30 mouse cellular contexts compared by ENCODE assay signal in the genomic region with DNA sequence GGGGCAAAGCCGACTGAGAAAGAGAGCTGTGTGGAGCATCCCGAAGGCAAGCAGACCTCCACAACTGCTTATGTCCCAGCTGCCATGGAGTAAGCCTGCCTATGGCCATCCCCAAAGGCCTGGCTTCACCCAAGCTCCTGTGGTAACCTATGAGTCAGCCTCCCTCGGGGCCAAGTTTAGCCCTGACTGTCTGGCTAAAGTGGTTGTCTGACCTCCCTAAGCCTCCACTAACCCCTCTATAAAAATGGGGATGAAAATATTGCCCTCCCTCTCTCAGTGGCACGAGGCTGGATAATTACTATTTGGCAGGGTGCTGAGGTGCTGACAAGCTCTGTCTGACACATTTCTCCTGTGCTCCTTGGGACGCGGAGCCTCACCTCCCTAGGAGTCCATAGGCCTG. TPM values are rescaled to one million over a fixed set of nuclear protein-coding genes. Genes with fewer than 3 reads are reported as not detected.
DNase-seq lines count a peak whose midpoint lies in the region; ATAC-seq lines count a peak whose summit lies in the region.
"Had no signal": no experiment of that assay in that cellular context is flagged by ENCODE, and none has a peak within 500 bp of the region (broad histone marks: within the 10 kb centered on the region; RNA-seq: fewer than 3 reads in every experiment).

A gene (plus strand): TSS at position 341 of the 400 bp plus-strand sequence.

- peak within 1 kb of the TSS; percentile 52; the same call in 1 of the 2 replicates for H3K27ac ChIP-seq in kidney, embryonic 15.5 days
- H3K27ac ChIP-seq in heart, embryonic 12.5 days (ENCODE audit: poor library complexity, severe bottlenecking), result no peak within 1 kb of the TSS
- H3K27ac ChIP-seq: embryonic facial prominence, embryonic 13.5 days; forebrain, embryonic 13.5 days; heart, embryonic 15.5 days; hindbrain, postnatal 0 days; intestine, embryonic 15.5 days; liver, embryonic 14.5 days; midbrain, embryonic 13.5 days had no signal

- no peak for ATAC-seq in kidney, embryonic 15.5 days (replicated peaks; ENCODE audit: low FRiP score)
- no peak for ATAC-seq in heart, embryonic 12.5 days (ENCODE audit: insufficient number of reproducible peaks, low FRiP score)
- ATAC-seq: activated CD4-positive, CD25-positive, alpha-beta regulatory T cell, adult 4 months; forebrain, embryonic 13.5 days; intestine, embryonic 15.5 days had no signal

- H3K4me1 ChIP-seq in kidney, embryonic 15.5 days, result no peaks in the 10 kb centered on the region
- H3K4me1 ChIP-seq in heart, embryonic 12.5 days (replicated peaks), result peaks cover 8% of the 10 kb centered on the region
- H3K4me1 ChIP-seq: embryonic facial prominence, embryonic 13.5 days; forebrain, embryonic 13.5 days; heart, embryonic 15.5 days; intestine, embryonic 15.5 days; midbrain, embryonic 13.5 days had no signal

- no peak within 1 kb of the TSS for H3K9ac ChIP-seq in kidney, embryonic 15.5 days
- H3K9ac ChIP-seq in heart, embryonic 12.5 days, result no peak within 1 kb of the TSS
- H3K9ac ChIP-seq: embryonic facial prominence, embryonic 13.5 days; forebrain, embryonic 13.5 days; heart, embryonic 15.5 days; intestine, embryonic 15.5 days; liver, embryonic 14.5 days; lung, embryonic 14.5 days; midbrain, embryonic 13.5 days had no signal

- 73% methylated on average over 6 of the region's 6 CpGs for WGBS in kidney, embryonic 15.5 days
- WGBS in heart, embryonic 12.5 days, result 62% methylated on average over 6 of the region's 6 CpGs

- H3K27me3 ChIP-seq in kidney, embryonic 15.5 days, result no peaks in the 10 kb centered on the region
- no peaks in the 10 kb centered on the region for H3K27me3 ChIP-seq in heart, embryonic 12.5 days (replicated peaks)
- H3K27me3 ChIP-seq: embryonic facial prominence, embryonic 13.5 days; forebrain, embryonic 13.5 days; heart, embryonic 15.5 days; intestine, embryonic 15.5 days; midbrain, embryonic 13.5 days had no signal

- no peak for DNase-seq in kidney, postnatal 10 days
- DNase-seq in 3T3-L1 (ENCODE audit: low read depth, low spot score), result peak; percentile 61
- DNase-seq in Muller cell, postnatal 12 days (ENCODE audit: inconsistent ontology term), result peak; percentile 39
- peak; percentile 33 to 51 for DNase-seq in adrenal gland, postnatal 36 days
- no peak for DNase-seq in left cerebral cortex, adult 9 months (ENCODE audit: low spot score in 2 of 2)
- DNase-seq: cerebellum, adult 8-10 months; embryo, embryonic 11 days; gastrocnemius, postnatal 10 days; kidney, adult 2 months; liver; lung, embryonic 14.5 days; lung, postnatal 4 days; right cerebral cortex, postnatal 14 days had no signal

- H3K36me3 ChIP-seq in kidney, embryonic 15.5 days, result no peaks in the 10 kb centered on the region
- H3K36me3 ChIP-seq in heart, embryonic 12.5 days, result no peaks in the 10 kb centered on the region
- H3K36me3 ChIP-seq: embryonic facial prominence, embryonic 13.5 days; heart, embryonic 15.5 days; intestine, embryonic 15.5 days; midbrain, embryonic 13.5 days had no signal

- H3K4me3 ChIP-seq in kidney, embryonic 15.5 days (replicated peaks), result no peak within 1 kb of the TSS
- no peak within 1 kb of the TSS for H3K4me3 ChIP-seq in heart, embryonic 12.5 days
- H3K4me3 ChIP-seq: embryonic facial prominence, embryonic 13.5 days; forebrain, embryonic 13.5 days; heart, embryonic 15.5 days; intestine, embryonic 15.5 days; midbrain, embryonic 13.5 days had no signal

- no peaks in the 10 kb centered on the region for H3K9me3 ChIP-seq in kidney, embryonic 15.5 days (replicated peaks)
- H3K9me3 ChIP-seq in heart, embryonic 12.5 days (replicated peaks), result no peaks in the 10 kb centered on the region
- H3K9me3 ChIP-seq: embryonic facial prominence, embryonic 13.5 days; forebrain, embryonic 13.5 days; heart, embryonic 15.5 days; intestine, embryonic 15.5 days; midbrain, embryonic 13.5 days had no signal

- no peak within 1 kb of the TSS for H3K4me2 ChIP-seq in kidney, embryonic 15.5 days
- H3K4me2 ChIP-seq in heart, embryonic 12.5 days, result no peak within 1 kb of the TSS
- H3K4me2 ChIP-seq: embryonic facial prominence, embryonic 13.5 days; forebrain, embryonic 13.5 days; heart, embryonic 15.5 days; intestine, embryonic 15.5 days; lung, embryonic 14.5 days; midbrain, embryonic 13.5 days had no signal

RNA-seq across cellular contexts. Expression of the gene that starts here (rescaled TPM):
- polyA plus RNA-seq in kidney, embryonic 15.5 days (2015; fragmentation: Nextera tagmentation; extraction: Ambion mirVana), result 1.5 and 2.8 TPM in 2 replicates
- not detected for total RNA-seq in adrenal gland, postnatal 36 days (2021)
- not detected in 2 replicates for polyA plus RNA-seq in heart, embryonic 12.5 days (2016; fragmentation: Nextera tagmentation; extraction: Ambion mirVana)
- total RNA-seq: gastrocnemius, postnatal 10 days; granulocyte monocyte progenitor cell, adult 5-6 weeks; heart, postnatal 25 days; hindbrain, postnatal 0 days; megakaryocyte-erythroid progenitor cell, adult 5-6 weeks; MEL had no signal
- polyA plus RNA-seq: activated CD4-positive, CD25-positive, alpha-beta regulatory T cell, adult 4 months; forebrain, embryonic 13.5 days; hindbrain, embryonic 11.5 days; hindbrain, postnatal 0 days; midbrain, embryonic 13.5 days; neural tube, embryonic 14.5 days; small intestine, adult 2 months had no signal

Comparison
In these comparisons a context has a peak if more than half of its experiments do, and no peak if none do; other contexts are left out.
1. Peak in DNase-seq in adrenal gland, postnatal 36 days; RNA of the gene not detected or under 1 TPM.
2. DNase-seq: peak in 3T3-L1 (single experiment) and Muller cell, postnatal 12 days (single experiment); none in kidney, postnatal 10 days (single experiment) and left cerebral cortex, adult 9 months (0 of 2).